Mouse (Mus musculus): Measurements from ENCODE around the gene Sox13. TPM values are rescaled to one million over a fixed set of nuclear protein-coding genes. Genes with fewer than 3 reads are reported as not detected.
A peak's percentile ranks its signal among the peaks of the same experiment; 100 is the strongest.

Gene Sox13
- total and polyA plus RNA-seq, 2 experiments from 2014 or later, result 3.3 to 17.3 TPM

GRCm38 (mm10) chr1:133333937-133334336 lies 90.2 kb downstream of the Sox13 start:
- WGBS, result 20% methylated on average over 6 of the region's 6 CpGs
- no peak overlapping the region for H3K4me2 ChIP-seq (ENCODE audit: low read depth, low read length, poor library complexity, severe bottlenecking)
- H3K4me3 ChIP-seq (ENCODE audit: low read depth, low read length), result no peak overlapping the region
- peak; percentile 40; the same call in 1 of the 2 replicates for ATAC-seq (ENCODE audit: low FRiP score)
- peaks cover 19% of the 10 kb centered on the region; the same call in 1 of the 2 replicates for H3K4me1 ChIP-seq (ENCODE audit: insufficient read depth, low read length)
- H3K27ac ChIP-seq (ENCODE audit: low read depth, low read length), result 0 out of 2 replicates have a peak overlapping the region, but pooled peaks have one; percentile 32
- H3K9ac ChIP-seq (replicated peaks; ENCODE audit: low read length, poor library complexity, severe bottlenecking), result no peak overlapping the region
- no peaks in the 10 kb centered on the region for H3K36me3 ChIP-seq (ENCODE audit: insufficient read depth, low read length)
- no peak for TF ChIP-seq CTCF (IDR thresholded peaks at IDR 0.05)
- DNase-seq (ENCODE audit: low spot score), result peak; percentile 59
- H3K27me3 ChIP-seq (ENCODE audit: insufficient read depth, low read length), result no peaks in the 10 kb centered on the region
- H3K9me3 ChIP-seq (ENCODE audit: low read length), result no peaks in the 10 kb centered on the region

- no peak for DNase-seq (ENCODE audit: low spot score)
- TF ChIP-seq CTCF (IDR thresholded peaks at IDR 0.05), result no peak
- Histone ChIP-seq H3K9ac (replicated peaks; ENCODE audit: low read length, poor library complexity, severe bottlenecking) (no peak overlapping the region), H3K9me3 (ENCODE audit: low read length) (no peaks in the 10 kb centered on the region), H3K27ac (ENCODE audit: low read depth, low read length) (no peak overlapping the region), H3K27me3 (ENCODE audit: insufficient read depth, low read length) (no peaks in the 10 kb centered on the region), H3K36me3 (ENCODE audit: insufficient read depth, low read length) (no peaks in the 10 kb centered on the region), H3K4me2 (ENCODE audit: low read depth, low read length, poor library complexity, severe bottlenecking) (no peak overlapping the region), H3K4me1 (ENCODE audit: insufficient read depth, low read length) (peaks cover 19% of the 10 kb centered on the region; the same call in 1 of the 2 replicates), H3K4me3 (ENCODE audit: low read depth, low read length) (no peak overlapping the region)
- no peak for ATAC-seq (ENCODE audit: low FRiP score)
- WGBS, result 88% methylated on average over 11 of the region's 11 CpGs
Measured at GRCm38 (mm10) chr1:133332656-133333430, 91.3 kb downstream of the Sox13 start.

Other genes with a start within 250 kb of the Sox13 start
- gene Golt1a, start 114.6 kb downstream of the Sox13 start, total RNA-seq (2014; rRNA removed), result not detected in 2 replicates
- gene Golt1a, start 114.6 kb downstream of the Sox13 start, polyA plus RNA-seq (2015; fragmentation: Nextera tagmentation; extraction: Ambion mirVana), result not detected in 2 replicates
- gene Kiss1, start 102.5 kb downstream of the Sox13 start, total RNA-seq (2014; rRNA removed), result not detected in 2 replicates
- 0.47 and 2.6 TPM in 2 replicates for gene Kiss1, start 102.5 kb downstream of the Sox13 start, polyA plus RNA-seq (2015; fragmentation: Nextera tagmentation; extraction: Ambion mirVana)
- gene Ren1, start 73.9 kb downstream of the Sox13 start, total RNA-seq (2014; rRNA removed), result 0.14 TPM in 1 of 2 replicates, not detected in the other
- gene Ren1, start 73.9 kb downstream of the Sox13 start, polyA plus RNA-seq (2015; fragmentation: Nextera tagmentation; extraction: Ambion mirVana), result 0.23 TPM in 1 of 2 replicates, not detected in the other
- 49.8 and 52.0 TPM in 2 replicates for gene Etnk2, start 60.8 kb downstream of the Sox13 start, total RNA-seq (2014; rRNA removed)
- gene Etnk2, start 60.8 kb downstream of the Sox13 start, polyA plus RNA-seq (2015; fragmentation: Nextera tagmentation; extraction: Ambion mirVana), result 34.5 and 37.2 TPM in 2 replicates
- 89.9 and 123 TPM in 2 replicates for gene Snrpe, start 185.9 kb upstream of the Sox13 start, total RNA-seq (2014; rRNA removed)
- 349 and 362 TPM in 2 replicates for gene Snrpe, start 185.9 kb upstream of the Sox13 start, polyA plus RNA-seq (2015; fragmentation: Nextera tagmentation; extraction: Ambion mirVana)
- gene Zbed6, start 236.5 kb upstream of the Sox13 start, total RNA-seq (2014; rRNA removed), result 6.6 and 9.4 TPM in 2 replicates
- 0.23 TPM in 1 of 2 replicates, not detected in the other for gene Zbed6, start 236.5 kb upstream of the Sox13 start, polyA plus RNA-seq (2015; fragmentation: Nextera tagmentation; extraction: Ambion mirVana)
- gene Gm38394, start 236.9 kb upstream of the Sox13 start, total RNA-seq (2014; rRNA removed), result 6.0 and 7.6 TPM in 2 replicates
- 1.3 and 1.6 TPM in 2 replicates for gene Gm38394, start 236.9 kb upstream of the Sox13 start, polyA plus RNA-seq (2015; fragmentation: Nextera tagmentation; extraction: Ambion mirVana)

Measured in midbrain, postnatal 0 days (tissue).